Mouse (Mus musculus): ENCODE results near the gene Slk.

Slk gene

GRCm38 (mm10) chr19:47652255-47652654 lies 72.8 kb downstream of the Slk start:
- no peak for DNase-seq (ENCODE audit: low spot score)

- DNase-seq (ENCODE audit: low spot score) = no peak
These were observed 73.7 kb downstream of the Slk start for GRCm38 (mm10) chr19:47653173-47653572.

GRCm38 (mm10) chr19:47654896-47655295 lies 75.4 kb downstream of the Slk start:
- no peak for DNase-seq (ENCODE audit: low spot score)

- no peak for DNase-seq (ENCODE audit: low spot score)
These were observed 79.5 kb downstream of the Slk start for GRCm38 (mm10) chr19:47658914-47659535.

GRCm38 (mm10) chr19:47659765-47660408 lies 80.4 kb downstream of the Slk start:
- DNase-seq (ENCODE audit: low spot score) = no peak

- DNase-seq (ENCODE audit: low spot score) = no peak
These were observed 88.1 kb downstream of the Slk start for GRCm38 (mm10) chr19:47667601-47668000.

GRCm38 (mm10) chr19:47668399-47668798 lies 88.9 kb downstream of the Slk start:
- no peak for DNase-seq (ENCODE audit: low spot score)

GRCm38 (mm10) chr19:47674419-47674818 lies 94.9 kb downstream of the Slk start:
- peak; percentile 54 for DNase-seq (ENCODE audit: low spot score)

- no peak for DNase-seq (ENCODE audit: low spot score)
These were observed 99.2 kb downstream of the Slk start for GRCm38 (mm10) chr19:47678675-47679074.

- peak; percentile 4 for DNase-seq (ENCODE audit: low spot score)
These were observed 110.1 kb downstream of the Slk start for GRCm38 (mm10) chr19:47689592-47689991.

- no peak for DNase-seq (ENCODE audit: low spot score)
These were observed 112.5 kb downstream of the Slk start, which contains the start of gene Col17a1 for GRCm38 (mm10) chr19:47691994-47692393. Gene Col17a1 (minus strand): TSS chr19:47692094.
